In genomic region chr10:85154195-85154594, GRCm38 (mm10) we compare ENCODE assay signal across 8 mouse cellular contexts. TPM values are rescaled to one million over a fixed set of nuclear protein-coding genes. Genes with fewer than 3 reads are reported as not detected.
DNase-seq lines count a peak whose midpoint lies in the region; ATAC-seq and TF ChIP-seq lines count a peak whose summit lies in the region.

No protein-coding gene starts in this region.

- ATAC-seq in midbrain, embryonic 11.5 days (ENCODE audit: low FRiP score): no peak
- no peak for ATAC-seq in midbrain, embryonic 16.5 days
- no peak for ATAC-seq in Patski

- in situ Hi-C loops in Patski (cut with MboI; ENCODE audit: low pct_unique_long_range_greater_than_20kb): no loop called here

- H3K4me1 ChIP-seq in midbrain, embryonic 11.5 days (ENCODE audit: control insufficient read depth, insufficient read depth, low read length): no peaks in the 10 kb centered on the region
- no peaks in the 10 kb centered on the region for H3K4me1 ChIP-seq in midbrain, embryonic 16.5 days (ENCODE audit: control insufficient read depth, insufficient read depth, low read length)

- POLR2A ChIA-PET in Patski (lab: Charles Lee): interaction anchor here (1.2 kb wide), 1 partner anchor 29 kb away, joined by 3 read pairs; no protein-coding TSS in a partner anchor

- H3K9ac ChIP-seq in midbrain, embryonic 11.5 days (ENCODE audit: low read length): no peak overlapping the region
- H3K9ac ChIP-seq in midbrain, embryonic 16.5 days (ENCODE audit: low read depth, low read length): no peak overlapping the region

- H3K27me3 ChIP-seq in midbrain, embryonic 11.5 days (ENCODE audit: control insufficient read depth, insufficient read depth, low read length): no peaks in the 10 kb centered on the region
- no peaks in the 10 kb centered on the region for H3K27me3 ChIP-seq in midbrain, embryonic 16.5 days (ENCODE audit: control insufficient read depth, insufficient read depth, low read depth, low read length)
- H3K27me3 ChIP-seq in Patski: no peaks in the 10 kb centered on the region

- WGBS in midbrain, embryonic 11.5 days: 15% methylated on average over 2 of the region's 2 CpGs
- WGBS in midbrain, embryonic 16.5 days: 6% methylated on average over 2 of the region's 2 CpGs

- H3K4me2 ChIP-seq in midbrain, embryonic 11.5 days: no peak overlapping the region
- H3K4me2 ChIP-seq in midbrain, embryonic 16.5 days (ENCODE audit: low read length): no peak overlapping the region

- H3K27ac ChIP-seq in midbrain, embryonic 11.5 days (ENCODE audit: low read depth, low read length): no peak overlapping the region
- H3K27ac ChIP-seq in midbrain, embryonic 16.5 days (ENCODE audit: low read length): no peak overlapping the region

- no peaks in the 10 kb centered on the region for H3K9me3 ChIP-seq in midbrain, embryonic 11.5 days (ENCODE audit: control insufficient read depth, low read length)
- no peaks in the 10 kb centered on the region for H3K9me3 ChIP-seq in midbrain, embryonic 16.5 days (replicated peaks; ENCODE audit: control insufficient read depth, low read length, poor library complexity, severe bottlenecking)

- no peak overlapping the region for H3K4me3 ChIP-seq in midbrain, embryonic 11.5 days (ENCODE audit: low read depth, low read length)
- no peak overlapping the region for H3K4me3 ChIP-seq in midbrain, embryonic 16.5 days (ENCODE audit: low read depth, low read length)

- peak; percentile 96 for DNase-seq in midbrain, embryonic 11.5 days (ENCODE audit: low spot score, missing footprints)
- no peak for DNase-seq in Patski (ENCODE audit: low read depth, low spot score)
- DNase-seq in cerebellum, postnatal 10 days: peak; percentile 74 to 82
- peak; percentile 72 for DNase-seq in heart, postnatal 4 days
- peak; percentile 49 for DNase-seq in left cerebral cortex, postnatal 4 days
- peak; percentile 83 for DNase-seq in retina, embryonic 14.5 days (ENCODE audit: low spot score)
- DNase-seq in yolk sac, embryonic 10.5 days (ENCODE audit: low spot score): peak; percentile 11

- TF ChIP-seq CTCF in Patski (IDR thresholded peaks at IDR 0.05): peak; percentile 89

- CTCF ChIA-PET in Patski (lab: Charles Lee): interaction anchor here (0.6 to 4.5 kb wide), 15 partner anchors 9 to 67 kb away, joined by 3 to 21 read pairs (median 4); partner anchors contain the start of gene Cry1

- H3K36me3 ChIP-seq in midbrain, embryonic 11.5 days (ENCODE audit: control insufficient read depth, insufficient read depth, low read length): no peaks in the 10 kb centered on the region
- H3K36me3 ChIP-seq in midbrain, embryonic 16.5 days (ENCODE audit: control insufficient read depth, insufficient read depth, low read length): no peaks in the 10 kb centered on the region; the same call in 1 of the 2 replicates

- intact Hi-C loops in left cerebral cortex, postnatal 4 days (cut with DNase I): no loop called here

RNA-seq across cellular contexts. Expression of gene Mterf2, which starts 26.4 kb away (rescaled TPM):
- polyA plus RNA-seq in midbrain, embryonic 11.5 days (2014; fragmentation: Nextera tagmentation; extraction: Ambion mirVana): 37.2 and 39.2 TPM in 2 replicates
- 25.1 and 27.7 TPM in 2 replicates for polyA plus RNA-seq in midbrain, embryonic 16.5 days (2015; fragmentation: Nextera tagmentation; extraction: Ambion mirVana)
- polyA plus RNA-seq in Patski (2021): 12.3 TPM
- 1 to 10 TPM; 7.2 to 9.0 TPM for total RNA-seq in heart, postnatal 4 days (2021)
- total RNA-seq in left cerebral cortex, postnatal 4 days (2021): 10 to 100 TPM; 12.6 to 12.8 TPM

RNA-seq across cellular contexts. Expression of gene Cry1, which starts 30.7 kb away (rescaled TPM):
- polyA plus RNA-seq in midbrain, embryonic 11.5 days (2014; fragmentation: Nextera tagmentation; extraction: Ambion mirVana): 33.1 and 38.5 TPM in 2 replicates
- 41.8 and 43.5 TPM in 2 replicates for polyA plus RNA-seq in midbrain, embryonic 16.5 days (2015; fragmentation: Nextera tagmentation; extraction: Ambion mirVana)
- 9.2 TPM for polyA plus RNA-seq in Patski (2021)
- total RNA-seq in heart, postnatal 4 days (2021): 10 to 100 TPM; 19.6 to 22.2 TPM
- 10 to 100 TPM; 23.9 to 26.6 TPM for total RNA-seq in left cerebral cortex, postnatal 4 days (2021)

RNA-seq across cellular contexts. Expression of gene Tmem263, which starts 51.8 kb away (rescaled TPM):
- polyA plus RNA-seq in midbrain, embryonic 11.5 days (2014; fragmentation: Nextera tagmentation; extraction: Ambion mirVana): 51.7 and 62.1 TPM in 2 replicates
- 54.4 and 61.5 TPM in 2 replicates for polyA plus RNA-seq in midbrain, embryonic 16.5 days (2015; fragmentation: Nextera tagmentation; extraction: Ambion mirVana)
- polyA plus RNA-seq in Patski (2021): 26.5 TPM
- total RNA-seq in heart, postnatal 4 days (2021): 10 to 100 TPM; 33.1 to 33.4 TPM
- total RNA-seq in left cerebral cortex, postnatal 4 days (2021): 10 to 100 TPM; 31.9 to 32.7 TPM

RNA-seq across cellular contexts. Expression of gene Fhl4, which starts 51.9 kb away (rescaled TPM):
- polyA plus RNA-seq in midbrain, embryonic 11.5 days (2014; fragmentation: Nextera tagmentation; extraction: Ambion mirVana): 1.2 TPM in 2 replicates
- polyA plus RNA-seq in midbrain, embryonic 16.5 days (2015; fragmentation: Nextera tagmentation; extraction: Ambion mirVana): 2.4 and 2.6 TPM in 2 replicates
- 4.7 TPM for polyA plus RNA-seq in Patski (2021)
- total RNA-seq in heart, postnatal 4 days (2021): 1 to 10 TPM in 1 of 2 experiments, under 1 TPM in 1; 0.79 to 1.1 TPM
- total RNA-seq in left cerebral cortex, postnatal 4 days (2021): 1 to 10 TPM; 1.3 TPM
